Mouse (Mus musculus): ENCODE results near the gene Pde4a.
"Not testable (repeated sequence)": the region's sequence is repeated elsewhere in the genome, so short reads cannot be mapped to it uniquely, and the experiment has no call there.

Gene Pde4a

GRCm38 (mm10) chr9:21216050-21216841 lies 50.7 kb downstream of the Pde4a start:
- DNase-seq (ENCODE audit: extremely low spot score, low spot score): no peak

DNA sequence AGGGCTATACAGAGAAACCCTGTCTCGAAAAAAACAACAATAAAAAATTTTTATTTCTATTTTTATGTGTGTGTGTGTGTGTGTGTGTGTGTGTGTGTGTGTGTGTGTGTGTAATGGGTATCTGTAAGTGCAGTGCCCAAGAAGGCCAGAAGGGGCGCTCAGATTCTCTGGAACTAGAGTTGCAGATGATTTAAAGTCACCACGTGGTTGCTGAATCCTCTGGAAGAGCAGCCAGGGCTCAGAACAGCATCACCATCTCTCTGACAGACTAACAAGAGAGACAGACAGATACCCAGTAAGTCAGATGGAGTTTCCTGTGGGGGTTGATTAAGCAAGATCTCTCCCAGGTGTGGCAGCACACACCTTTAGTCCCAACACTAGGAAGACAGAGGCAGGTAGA lies 54.3 kb downstream of the Pde4a start:
- DNase-seq (ENCODE audit: extremely low spot score, low spot score): no peak

- DNase-seq (ENCODE audit: extremely low spot score, low spot score): peak; percentile 91
Observed at GRCm38 (mm10) chr9:21220490-21221382, 55.2 kb downstream of the Pde4a start.

- no peak for DNase-seq (ENCODE audit: extremely low spot score, low spot score)
Observed at GRCm38 (mm10) chr9:21221383-21221929, 55.9 kb downstream of the Pde4a start.

GRCm38 (mm10) chr9:21223490-21223889 lies 58.0 kb downstream of the Pde4a start:
- DNase-seq (ENCODE audit: extremely low spot score, low spot score): not testable (repeated sequence)

DNA sequence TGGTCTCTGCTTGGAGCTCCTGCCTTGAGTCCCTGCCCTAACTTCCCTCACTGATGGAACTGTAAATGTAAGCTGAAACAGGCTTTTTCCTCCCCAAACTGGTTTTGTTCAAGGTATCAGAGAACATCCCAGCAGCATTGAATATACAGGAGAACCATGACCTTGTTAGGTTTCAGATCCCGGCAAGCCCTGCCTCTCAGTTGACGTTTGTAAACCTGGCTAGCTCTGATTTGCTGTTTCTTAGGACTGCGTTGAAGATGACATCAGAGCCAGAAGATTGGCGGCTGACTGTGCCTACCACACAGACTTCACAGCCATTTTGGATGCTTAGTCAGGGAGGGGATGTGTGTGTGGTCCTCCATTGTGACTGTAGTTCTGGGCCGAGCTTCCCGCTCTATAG lies 58.4 kb downstream of the Pde4a start:
- DNase-seq (ENCODE audit: extremely low spot score, low spot score): no peak

GRCm38 (mm10) chr9:21224576-21225414 lies 59.3 kb downstream of the Pde4a start:
- DNase-seq (ENCODE audit: extremely low spot score, low spot score): peak; percentile 59

DNA sequence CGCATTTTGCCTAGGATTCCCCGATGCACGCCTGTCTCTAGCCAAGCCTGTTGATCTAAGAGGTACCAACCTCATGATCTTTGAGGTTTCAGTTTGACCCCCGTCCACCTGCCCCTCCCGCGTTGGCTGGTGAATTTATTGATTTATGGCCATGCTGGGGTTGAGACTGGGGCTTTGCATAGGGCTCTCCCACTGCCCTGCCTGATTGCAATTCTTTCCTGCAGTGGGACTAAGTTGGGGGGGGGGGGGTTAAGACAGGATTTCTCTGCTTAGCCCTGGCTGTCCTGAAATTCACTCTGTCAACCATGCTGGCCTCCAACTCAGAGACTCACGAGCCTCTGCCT lies 59.9 kb downstream of the Pde4a start:
- DNase-seq (ENCODE audit: extremely low spot score, low spot score): no peak

- DNase-seq (ENCODE audit: extremely low spot score, low spot score): no peak
Observed at GRCm38 (mm10) chr9:21227342-21227741, 61.8 kb downstream of the Pde4a start.

- no peak for DNase-seq (ENCODE audit: extremely low spot score, low spot score)
Observed at GRCm38 (mm10) chr9:21231551-21231950, 66.0 kb downstream of the Pde4a start.

DNA sequence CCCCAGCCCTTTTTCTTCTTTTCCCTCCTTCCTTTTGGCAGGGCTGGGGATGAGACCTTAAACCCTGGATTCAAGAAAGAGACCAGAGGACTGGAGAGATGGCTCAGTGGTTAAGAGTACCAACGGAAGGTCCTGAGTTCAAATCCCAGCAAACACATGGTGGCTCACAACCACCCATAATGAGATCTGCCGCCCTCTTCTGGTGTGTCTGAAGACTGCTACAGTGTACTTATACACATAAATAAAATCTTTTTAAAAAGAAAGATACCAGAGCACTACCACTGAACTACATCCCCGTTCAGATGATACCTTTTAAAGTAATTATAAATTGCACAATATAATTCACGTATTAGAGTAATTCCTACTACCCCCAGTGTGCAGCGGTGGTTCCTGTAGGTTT lies 67.4 kb downstream of the Pde4a start:
- DNase-seq (ENCODE audit: extremely low spot score, low spot score): no peak

DNA sequence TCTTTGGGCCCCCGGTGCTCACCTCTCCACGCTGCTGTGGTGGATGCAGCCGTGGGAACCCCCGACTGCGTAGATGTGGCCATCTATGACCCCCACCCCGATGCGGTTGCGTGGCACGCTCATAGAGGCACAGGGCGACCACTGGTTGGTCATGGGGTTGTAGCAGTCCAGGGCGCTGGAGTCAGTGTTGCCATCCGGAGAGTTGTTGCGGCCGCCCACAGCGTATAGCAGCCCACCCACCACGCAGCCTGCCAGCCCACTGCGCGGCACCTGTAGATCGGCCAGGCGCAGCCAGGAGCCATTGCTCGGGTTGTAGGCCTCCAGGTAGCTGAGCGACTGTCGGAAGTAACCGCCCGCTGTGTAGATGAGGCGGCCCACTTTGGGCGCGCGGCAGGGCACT lies 67.9 kb downstream of the Pde4a start:
- DNase-seq (ENCODE audit: extremely low spot score, low spot score): no peak

- no peak for DNase-seq (ENCODE audit: extremely low spot score, low spot score)
Observed at GRCm38 (mm10) chr9:21233805-21234204, 68.3 kb downstream of the Pde4a start.

- no peak for DNase-seq (ENCODE audit: extremely low spot score, low spot score)
Observed at GRCm38 (mm10) chr9:21235341-21235740, 69.8 kb downstream of the Pde4a start.

DNA sequence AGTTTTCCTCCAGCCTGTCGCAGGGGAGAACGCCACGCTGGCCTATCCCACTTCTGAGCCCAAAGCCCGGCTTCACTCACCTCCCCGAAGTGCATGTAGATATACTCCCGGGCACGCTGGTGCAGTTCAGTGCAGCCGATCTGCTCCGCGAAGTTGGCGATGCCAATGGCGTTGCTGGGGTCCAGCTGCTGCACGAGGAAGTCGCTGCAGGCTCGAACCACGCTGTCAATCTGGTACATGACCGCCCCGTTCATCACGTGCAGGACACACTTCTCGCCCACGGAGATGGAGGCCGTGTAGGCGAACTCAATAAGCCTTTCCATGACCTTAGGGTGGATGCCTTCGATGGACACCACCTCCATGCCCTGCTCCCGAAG lies 71.5 kb downstream of the Pde4a start:
- no peak for DNase-seq (ENCODE audit: extremely low spot score, low spot score)

DNA sequence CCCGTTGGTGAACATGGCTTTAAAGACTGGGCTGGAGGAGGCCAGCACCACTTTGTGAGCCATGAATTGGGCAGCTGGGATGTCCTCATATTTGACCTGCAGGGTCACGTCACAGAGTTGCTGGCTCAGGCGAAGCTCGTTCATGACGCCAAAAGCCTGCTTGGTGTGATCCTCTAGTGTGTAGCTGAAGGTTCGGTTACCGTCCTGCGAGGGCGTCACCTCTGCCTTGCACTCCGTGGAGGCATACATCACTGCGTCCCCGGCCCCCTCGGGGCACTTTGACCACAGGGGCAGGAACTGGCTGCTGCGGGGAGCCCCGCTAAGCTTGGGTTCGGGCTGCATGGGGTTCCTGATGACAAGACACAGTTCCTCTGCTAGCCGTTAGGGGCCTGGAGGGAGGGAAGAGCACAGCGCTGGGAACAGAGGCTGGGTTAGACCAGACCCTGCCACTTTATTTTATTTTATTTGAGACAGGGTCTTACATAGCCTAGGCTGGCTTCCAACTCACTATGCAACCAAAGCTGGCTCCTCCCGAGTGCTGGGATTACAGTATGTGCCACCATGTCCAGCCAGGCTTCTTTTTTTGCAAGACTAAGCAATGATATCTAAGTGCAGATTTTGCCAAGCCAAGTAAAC lies 72.0 kb downstream of the Pde4a start:
- DNase-seq (ENCODE audit: extremely low spot score, low spot score): peak; percentile 55

DNA sequence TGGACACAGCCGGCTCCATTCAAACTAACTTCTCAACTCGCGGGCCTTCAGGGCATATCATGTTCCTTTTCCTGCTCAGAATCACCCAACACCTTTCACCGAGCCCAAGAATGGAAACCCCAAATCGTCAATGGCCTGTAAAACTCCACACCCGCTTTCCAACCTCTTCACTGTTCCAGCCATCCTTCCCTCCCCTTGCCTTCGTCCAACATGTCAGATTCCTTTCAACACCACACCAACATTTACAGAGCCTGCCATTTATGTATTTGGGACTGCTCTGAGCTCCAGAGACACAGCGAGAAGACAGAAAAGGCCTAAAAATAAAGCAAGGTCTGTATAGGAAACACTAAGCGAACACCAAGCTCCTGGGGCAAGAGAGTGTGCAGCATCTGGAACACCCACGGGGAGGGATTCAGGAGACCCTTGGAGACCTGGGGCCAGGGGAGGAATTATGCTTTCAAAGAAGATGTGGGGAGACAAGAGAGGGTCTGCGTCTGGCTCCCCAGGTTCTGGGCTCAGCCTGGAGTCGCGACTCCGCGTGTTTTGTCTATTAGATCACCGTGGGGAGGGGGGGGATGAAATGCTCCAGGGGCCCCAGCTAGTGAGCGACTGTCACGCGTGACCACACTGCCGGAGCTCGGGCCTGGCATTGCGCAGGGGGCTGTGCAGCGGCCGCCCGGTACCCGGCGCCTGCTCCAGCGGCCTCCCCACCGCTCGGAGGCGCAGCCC lies 72.7 kb downstream of the Pde4a start:
- DNase-seq (ENCODE audit: extremely low spot score, low spot score): peak; percentile 47

- DNase-seq (ENCODE audit: extremely low spot score, low spot score): peak; percentile 85
Observed at GRCm38 (mm10) chr9:21238733-21239464, 73.4 kb downstream of the Pde4a start, which contains the start of gene Keap1. TSS of gene Keap1 (minus strand) at chr9:21239361.

DNA sequence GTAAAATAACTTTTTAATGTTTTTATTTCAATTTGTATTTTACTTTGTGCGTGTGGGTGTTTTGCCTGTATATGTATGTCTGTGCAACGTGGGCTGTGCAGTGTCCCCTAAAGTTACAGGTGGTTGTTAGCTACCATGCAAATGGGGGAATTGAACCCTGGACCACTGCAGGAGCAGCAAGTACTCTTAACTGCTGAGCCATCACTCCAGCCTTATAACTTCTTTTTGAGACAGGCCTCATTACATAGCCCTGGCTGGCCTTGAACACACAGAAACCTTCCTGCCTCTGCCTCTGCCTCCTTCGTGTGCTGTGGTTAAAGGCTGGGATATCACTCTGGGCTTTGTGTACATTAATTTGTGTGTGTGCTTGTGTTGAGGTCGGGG lies 73.9 kb downstream of the Pde4a start:
- DNase-seq (ENCODE audit: extremely low spot score, low spot score): no peak

GRCm38 (mm10) chr9:21241343-21241742 lies 75.8 kb downstream of the Pde4a start:
- peak; percentile 79 for DNase-seq (ENCODE audit: extremely low spot score, low spot score)

All from neural tube, embryonic 10.5 days (tissue).